Mouse (Mus musculus) spleen, adult 12 weeks (tissue): ENCODE data around the gene Tpbg.
"Not testable (repeated sequence)": the region's sequence is repeated elsewhere in the genome, so short reads cannot be mapped to it uniquely, and the experiment has no call there.

Experiments
- DNase-seq: peaks from one replicate; pipeline ENCODE4 v3.0.0; 2022; ENCODE audit warnings: low spot score

The Tpbg gene

GRCm38 (mm10) chr9:85842351-85843011 is at the start of gene Tpbg:
TSS of gene Tpbg (plus strand) at chr9:85842380.
- DNase-seq = no peak

DNA sequence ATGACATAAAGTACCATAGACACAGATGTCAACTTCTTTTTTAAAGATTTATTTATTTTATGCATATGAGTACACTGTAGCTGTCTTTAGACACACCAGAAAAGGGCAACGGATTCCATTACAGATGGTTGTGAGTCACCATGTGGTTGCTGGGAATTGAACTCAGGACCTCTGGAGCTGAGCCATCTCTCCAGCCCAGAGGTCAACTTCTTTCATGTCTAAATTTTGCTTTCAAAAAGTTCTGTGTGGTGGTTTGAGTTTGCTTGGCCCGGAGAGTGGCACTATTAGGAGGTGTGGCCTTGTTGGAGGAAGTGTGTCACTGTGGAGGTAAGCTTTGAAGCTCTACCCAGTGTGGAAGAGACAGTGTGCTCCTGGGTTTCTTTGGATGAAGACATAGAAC is 40.2 kb upstream of the Tpbg start:
- not testable (repeated sequence) for DNase-seq

DNA sequence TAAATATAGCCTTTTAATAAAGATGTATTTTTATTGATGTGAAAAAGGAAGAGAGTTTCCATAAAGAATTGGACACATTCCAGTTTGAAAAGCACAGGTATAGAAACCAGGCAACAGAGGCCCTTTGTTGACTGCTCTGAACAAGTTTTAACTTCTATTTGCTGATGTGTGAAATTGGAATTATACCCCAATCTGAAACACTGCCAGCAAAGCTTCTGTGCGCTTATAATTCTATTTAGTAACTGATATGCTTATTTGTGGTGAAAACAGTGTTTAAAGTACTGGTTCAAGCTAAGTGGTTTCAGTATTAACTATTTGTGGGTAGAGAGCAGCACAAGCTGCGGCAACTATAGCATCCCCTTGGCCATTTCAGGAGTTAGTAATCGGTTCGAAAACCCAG is 39.6 kb upstream of the Tpbg start:
- no peak for DNase-seq

GRCm38 (mm10) chr9:85806411-85806810 is 35.8 kb upstream of the Tpbg start:
- DNase-seq = no peak

- no peak for DNase-seq
Measured at GRCm38 (mm10) chr9:85809246-85809645, 32.9 kb upstream of the Tpbg start.

- DNase-seq = no peak
Measured at GRCm38 (mm10) chr9:85820829-85821228, 21.4 kb upstream of the Tpbg start.

GRCm38 (mm10) chr9:85835521-85836425 is 6.4 kb upstream of the Tpbg start:
- DNase-seq = no peak

GRCm38 (mm10) chr9:85839626-85840025 is 2.6 kb upstream of the Tpbg start:
- DNase-seq = no peak

GRCm38 (mm10) chr9:85841891-85842290 is 289 bp upstream of the Tpbg start:
- no peak for DNase-seq

DNA sequence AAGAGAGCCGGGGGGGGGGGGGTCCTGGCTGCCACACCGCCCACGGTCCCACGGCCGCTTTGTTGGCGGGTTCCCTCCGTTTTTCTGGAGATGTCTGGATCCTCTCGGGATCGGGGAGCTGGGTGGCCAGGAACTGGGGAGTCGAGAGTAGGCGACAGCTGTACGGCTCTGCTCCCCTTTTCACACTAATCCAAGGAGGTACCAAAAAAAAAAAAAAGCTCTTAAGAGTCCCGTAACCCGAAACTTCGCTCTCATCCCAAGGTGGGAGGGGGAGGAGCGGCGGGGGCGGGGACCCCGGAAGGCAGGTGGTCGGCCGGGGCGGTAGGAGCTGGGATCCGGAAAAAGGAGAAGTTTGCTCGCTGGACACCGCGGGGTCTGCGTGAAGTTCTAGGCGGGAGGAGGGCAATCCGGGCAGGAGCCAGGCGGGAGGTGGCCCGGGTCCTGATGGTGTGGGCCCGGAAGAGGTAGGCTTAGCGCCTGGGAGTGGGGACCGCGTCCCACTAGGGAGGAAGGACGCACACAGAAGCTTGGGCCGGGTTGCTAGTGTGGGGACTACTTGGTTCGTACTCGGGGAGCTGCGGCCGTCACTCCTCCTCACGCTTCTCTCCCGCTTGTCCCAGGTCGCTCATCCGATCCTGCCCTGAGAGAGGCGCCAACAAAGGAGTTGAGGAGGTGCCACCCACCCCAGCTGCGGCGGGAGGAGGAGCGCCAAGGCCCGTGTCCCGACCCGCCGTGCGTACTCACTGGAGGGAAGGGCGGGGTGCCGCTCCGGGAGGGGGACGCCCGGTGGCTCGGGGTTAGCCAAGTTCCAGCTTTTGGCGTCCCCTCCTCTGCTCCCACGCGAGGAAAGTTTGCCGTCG is 1.1 kb downstream of the Tpbg start:
- no peak for DNase-seq

DNA sequence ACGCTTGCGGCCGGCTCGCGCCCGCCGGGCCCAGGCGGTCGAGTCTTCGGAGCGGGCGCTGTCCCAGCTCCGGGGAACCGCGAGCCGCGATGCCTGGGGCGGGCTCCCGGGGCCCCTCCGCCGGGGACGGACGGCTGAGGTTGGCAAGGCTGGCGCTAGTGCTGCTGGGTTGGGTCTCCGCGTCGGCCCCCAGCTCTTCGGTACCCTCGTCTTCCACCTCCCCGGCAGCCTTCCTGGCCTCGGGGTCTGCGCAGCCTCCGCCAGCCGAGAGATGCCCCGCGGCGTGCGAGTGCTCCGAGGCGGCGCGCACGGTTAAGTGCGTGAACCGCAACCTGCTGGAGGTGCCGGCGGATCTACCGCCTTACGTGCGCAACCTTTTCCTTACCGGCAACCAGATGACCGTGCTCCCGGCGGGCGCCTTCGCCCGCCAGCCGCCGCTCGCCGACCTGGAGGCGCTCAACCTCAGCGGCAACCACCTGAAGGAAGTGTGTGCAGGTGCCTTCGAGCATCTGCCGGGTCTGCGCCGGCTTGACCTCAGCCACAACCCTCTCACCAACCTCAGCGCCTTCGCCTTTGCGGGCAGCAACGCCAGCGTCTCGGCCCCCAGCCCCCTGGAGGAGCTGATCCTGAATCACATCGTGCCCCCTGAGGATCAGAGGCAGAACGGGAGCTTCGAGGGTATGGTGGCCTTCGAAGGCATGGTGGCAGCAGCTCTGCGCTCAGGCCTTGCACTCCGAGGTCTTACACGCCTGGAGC is 1.9 kb downstream of the Tpbg start:
- no peak for DNase-seq

DNA sequence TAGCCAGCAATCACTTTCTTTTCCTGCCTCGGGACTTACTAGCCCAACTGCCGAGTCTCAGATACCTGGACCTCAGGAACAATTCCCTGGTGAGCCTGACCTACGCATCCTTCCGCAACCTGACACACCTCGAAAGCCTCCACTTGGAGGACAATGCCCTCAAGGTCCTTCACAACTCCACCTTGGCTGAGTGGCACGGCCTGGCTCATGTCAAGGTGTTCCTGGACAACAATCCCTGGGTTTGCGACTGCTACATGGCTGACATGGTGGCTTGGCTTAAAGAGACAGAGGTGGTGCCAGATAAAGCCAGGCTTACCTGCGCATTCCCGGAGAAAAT is 2.4 kb downstream of the Tpbg start:
- DNase-seq = no peak

GRCm38 (mm10) chr9:85846186-85846585 is 4.0 kb downstream of the Tpbg start:
- no peak for DNase-seq

- no peak for DNase-seq
Measured at GRCm38 (mm10) chr9:85854780-85855179, 12.6 kb downstream of the Tpbg start.

GRCm38 (mm10) chr9:85856511-85856910 is 14.3 kb downstream of the Tpbg start:
- no peak for DNase-seq

- DNase-seq = no peak
Measured at GRCm38 (mm10) chr9:85861065-85861464, 18.9 kb downstream of the Tpbg start.

- no peak for DNase-seq
Measured at GRCm38 (mm10) chr9:85862562-85862961, 20.4 kb downstream of the Tpbg start.

DNA sequence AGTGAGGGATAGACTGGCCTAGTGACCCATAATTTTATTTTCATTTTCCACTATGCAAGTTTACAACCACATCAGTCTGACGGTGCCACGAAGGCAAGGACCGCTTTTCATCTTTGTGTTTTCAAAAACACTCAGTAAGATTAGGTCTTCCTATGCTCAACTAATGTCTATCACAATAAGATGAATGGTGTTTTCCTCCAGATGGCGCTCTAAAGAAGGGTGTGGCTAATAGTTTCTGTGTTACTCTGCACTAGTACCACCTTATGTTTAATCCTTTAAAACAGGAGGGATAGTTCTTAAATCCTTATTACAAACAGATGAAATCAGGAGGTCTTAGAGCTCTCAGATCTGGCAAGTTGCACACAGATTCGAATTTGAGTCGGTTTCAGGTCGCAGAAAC is 30.7 kb downstream of the Tpbg start:
- DNase-seq = no peak

GRCm38 (mm10) chr9:85893681-85894080 is 51.5 kb downstream of the Tpbg start:
- DNase-seq = no peak
